Mouse (Mus musculus) stomach, postnatal 0 days (tissue): Measurements from ENCODE around the gene Ogt. TPM values are rescaled to one million over a fixed set of nuclear protein-coding genes. Genes with fewer than 3 reads are reported as not detected.

Experiments used
- ATAC-seq: fragments of 200-750 bp; cut with Nextera tagmentation; 2 replicates; pipeline ENCODE4 v1.8.0; 2017; ENCODE audit not compliant: low FRiP score, low TSS enrichment
- DNase-seq: peaks from one replicate; pipeline ENCODE4 v3.0.0-alpha.2; 2016; ENCODE audit warnings: low spot score
- H3K27ac ChIP-seq: fragments of 300-500 bp; sonication (generic); replicated peaks from 2 replicates; pipeline ENCODE4 v1.5.1; 2014; ENCODE audit warnings: mild to moderate bottlenecking, control low read depth
- H3K27me3 ChIP-seq: fragments of 300-500 bp; sonication (generic); 2 replicates; pipeline ENCODE4 v1.6.1; 2014; ENCODE audit warnings: low read length; ENCODE audit not compliant: control insufficient read depth, insufficient read depth
- H3K36me3 ChIP-seq: fragments of 300-500 bp; sonication (generic); 2 replicates; pipeline ENCODE4 v1.6.1; 2014; ENCODE audit warnings: low read length, mixed read lengths; ENCODE audit not compliant: control insufficient read depth, insufficient read depth
- H3K4me1 ChIP-seq: fragments of 300-500 bp; sonication (generic); replicated peaks from 2 replicates; pipeline ENCODE4 v1.6.1; 2014; ENCODE audit warnings: antibody characterized with exemption; ENCODE audit not compliant: control insufficient read depth, insufficient read depth
- H3K4me2 ChIP-seq: fragments of 300-500 bp; sonication (generic); replicated peaks from 2 replicates; pipeline ENCODE4 v1.6.1; 2014; ENCODE audit warnings: low read depth, mild to moderate bottlenecking, control low read depth, moderate library complexity
- H3K4me3 ChIP-seq: fragments of 300-500 bp; sonication (generic); 2 replicates; pipeline ENCODE4 v1.5.1; 2014; ENCODE audit warnings: low read depth, low read length, control low read depth
- H3K9ac ChIP-seq: fragments of 300-500 bp; sonication (generic); 2 replicates; pipeline ENCODE4 v1.6.1; 2014; ENCODE audit warnings: mild to moderate bottlenecking, low read length, control low read depth, mixed read lengths
- H3K9me3 ChIP-seq: fragments of 300-500 bp; sonication (generic); 2 replicates; pipeline ENCODE4 v1.6.1; 2016; ENCODE audit warnings: low read length; ENCODE audit not compliant: control insufficient read depth
- CTCF ChIP-seq: IDR thresholded peaks from 2 replicates; pipeline ENCODE4 v1.5.1; 2016; ENCODE audit warnings: antibody characterized with exemption, low read depth, mild to moderate bottlenecking, moderate library complexity
- EP300 ChIP-seq: optimal IDR thresholded peaks from 2 replicates; pipeline ENCODE3; 2016; ENCODE audit warnings: antibody characterized with exemption
- WGBS: fragments of 180-500 bp; shearing (Covaris S2); extraction: QIAGEN DNeasy Blood & Tissue Kit; methylation state at CpG from one replicate; pipeline ENCODE4 v1.1.7; 2014; 5-methylcytosine and 5-hydroxymethylcytosine counted together
- polyA plus RNA-seq: library from polyadenylated mRNA; unstranded; fragments of >200 nt; fragmentation: Nextera tagmentation; extraction: Ambion mirVana; gene quantifications from 2 replicates; pipeline ENCODE4 v1.2.1, GENCODE M21; 2015

Gene Ogt
- polyA plus RNA-seq, 1 experiment from 2014 or later, result 41.1 TPM

- ATAC-seq (no peak), DNase-seq (no peak)
- Histone ChIP-seq H3K4me2 (no peak overlapping the region), H3K4me1 (no peaks in the 10 kb centered on the region), H3K27me3 (no peaks in the 10 kb centered on the region), H3K4me3 (no peak overlapping the region), H3K36me3 (no peaks in the 10 kb centered on the region), H3K9ac (no peak overlapping the region), H3K9me3 (no peaks in the 10 kb centered on the region), H3K27ac (no peak overlapping the region)
- TF ChIP-seq CTCF (no peak), EP300 (no peak)
Observed at GRCm38 (mm10) chrX:101730010-101730409, 90.2 kb downstream of the Ogt start.

GRCm38 (mm10) chrX:101732644-101733043 is 92.8 kb downstream of the Ogt start:
- no peak for TF ChIP-seq EP300
- TF ChIP-seq CTCF, result 0 out of 2 replicates have a peak, but pooled peaks have one; percentile 6
- Histone ChIP-seq H3K27me3 (no peaks in the 10 kb centered on the region), H3K9me3 (no peaks in the 10 kb centered on the region), H3K36me3 (no peaks in the 10 kb centered on the region), H3K4me3 (no peak overlapping the region), H3K27ac (no peak overlapping the region), H3K4me2 (no peak overlapping the region), H3K9ac (no peak overlapping the region), H3K4me1 (no peaks in the 10 kb centered on the region)
- DNase-seq, result peak; percentile 14
- no peak for ATAC-seq
- WGBS, result 69% methylated on average over 11 of the region's 12 CpGs

DNA sequence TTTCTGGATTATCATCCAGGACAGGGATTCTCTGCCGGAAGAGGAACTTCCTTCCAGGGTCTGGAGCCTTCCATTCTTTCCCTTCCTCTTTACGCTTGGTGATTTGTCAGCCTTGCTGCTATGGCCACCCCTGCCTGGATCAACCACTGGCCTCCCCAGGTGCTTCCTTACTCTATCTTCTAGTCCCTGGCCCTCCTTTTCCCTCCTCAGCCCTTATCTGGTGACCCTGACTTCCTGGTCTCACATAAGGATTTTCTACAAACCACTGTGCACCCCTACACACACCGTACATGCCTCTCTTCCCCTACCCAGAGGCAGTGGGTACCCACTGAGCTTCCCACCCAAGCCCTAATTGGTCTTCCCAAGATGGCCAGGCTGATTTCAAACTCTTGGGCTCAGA is 93.4 kb downstream of the Ogt start:
- ATAC-seq, result no peak
- no peaks in the 10 kb centered on the region for H3K9me3 ChIP-seq
- H3K27ac ChIP-seq, result no peak overlapping the region
- H3K4me3 ChIP-seq, result no peak overlapping the region
- TF ChIP-seq CTCF (no peak), EP300 (no peak)
- H3K4me2 ChIP-seq, result no peak overlapping the region
- no peaks in the 10 kb centered on the region for H3K36me3 ChIP-seq
- DNase-seq, result no peak
- 83% methylated on average over 3 of the region's 3 CpGs for WGBS
- H3K27me3 ChIP-seq, result no peaks in the 10 kb centered on the region
- no peaks in the 10 kb centered on the region for H3K4me1 ChIP-seq
- no peak overlapping the region for H3K9ac ChIP-seq

- H3K27ac ChIP-seq, result no peak within 1 kb of the TSS
- TF ChIP-seq EP300, result no peak
- no peak for TF ChIP-seq CTCF
- no peaks in the 10 kb centered on the region for H3K9me3 ChIP-seq
- DNase-seq (peak; percentile 14), ATAC-seq (no peak)
- H3K27me3 ChIP-seq, result no peaks in the 10 kb centered on the region
- no peaks in the 10 kb centered on the region for H3K36me3 ChIP-seq
- no peak within 1 kb of the TSS for H3K4me3 ChIP-seq
- H3K9ac ChIP-seq, result no peak within 1 kb of the TSS
- no peak within 1 kb of the TSS for H3K4me2 ChIP-seq
- WGBS, result 65% methylated on average over 11 of the region's 11 CpGs
- H3K4me1 ChIP-seq, result no peaks in the 10 kb centered on the region
Observed at GRCm38 (mm10) chrX:101733828-101734319, 94.0 kb downstream of the Ogt start, which contains the start of gene Cxcr3. TSS of gene Cxcr3 (minus strand) at chrX:101734269.

Other genes with a start within 250 kb of the Ogt start
- gene Zmym3, start 219.2 kb upstream of the Ogt start, polyA plus RNA-seq, result 12.2 and 13.2 TPM in 2 replicates
- gene Nono, start 210.7 kb upstream of the Ogt start, polyA plus RNA-seq, result 107 and 119 TPM in 2 replicates
- 1.2 and 1.8 TPM in 2 replicates for gene Itgb1bp2, start 191.0 kb upstream of the Ogt start, polyA plus RNA-seq
- 3.5 and 3.6 TPM in 2 replicates for gene Taf1, start 107.3 kb upstream of the Ogt start, polyA plus RNA-seq
- gene Cxcr3, start 94.2 kb downstream of the Ogt start, polyA plus RNA-seq, result 0.29 and 0.48 TPM in 2 replicates
- gene Gm4779, start 154.4 kb downstream of the Ogt start, polyA plus RNA-seq, result not detected in 2 replicates
- gene 8030474K03Rik, start 154.6 kb downstream of the Ogt start, polyA plus RNA-seq, result not detected in 2 replicates
- gene Nhsl2, start 209.3 kb downstream of the Ogt start, polyA plus RNA-seq, result 2.2 TPM in 2 replicates